8 mouse cellular contexts compared by ENCODE assay signal in genomic region chr6:55487726-55488125, GRCm38 (mm10). TPM values are rescaled to one million over a fixed set of nuclear protein-coding genes. Genes with fewer than 3 reads are reported as not detected.
DNase-seq lines count a peak whose midpoint lies in the region; ATAC-seq lines count a peak whose summit lies in the region.

No protein-coding gene starts in this region.

- H3K27me3 ChIP-seq in embryonic facial prominence, embryonic 14.5 days (replicated peaks; ENCODE audit: control insufficient read depth, insufficient read depth, low read length) = no peaks in the 10 kb centered on the region

- H3K36me3 ChIP-seq in embryonic facial prominence, embryonic 14.5 days (ENCODE audit: control insufficient read depth, insufficient read depth, low read length) = no peaks in the 10 kb centered on the region

- ATAC-seq in embryonic facial prominence, embryonic 14.5 days (ENCODE audit: low read depth) = peak; percentile 41; the same call in 1 of the 2 replicates

- H3K4me2 ChIP-seq in embryonic facial prominence, embryonic 14.5 days (ENCODE audit: low read depth, low read length) = no peak overlapping the region

- H3K9ac ChIP-seq in embryonic facial prominence, embryonic 14.5 days (ENCODE audit: low read depth, low read length) = no peak overlapping the region

- no peaks in the 10 kb centered on the region for H3K9me3 ChIP-seq in embryonic facial prominence, embryonic 14.5 days (ENCODE audit: control insufficient read depth, low read length)

- no peak overlapping the region for H3K27ac ChIP-seq in embryonic facial prominence, embryonic 14.5 days (replicated peaks; ENCODE audit: low read depth, low read length)

- H3K4me3 ChIP-seq in embryonic facial prominence, embryonic 14.5 days (ENCODE audit: low read depth, low read length) = no peak overlapping the region

- 0 out of 2 replicates have a peak, but pooled peaks cover 5% of the 10 kb centered on the region for H3K4me1 ChIP-seq in embryonic facial prominence, embryonic 14.5 days (ENCODE audit: control insufficient read depth, insufficient read depth, low read length)

- WGBS in embryonic facial prominence, embryonic 14.5 days = 57% methylated on average over 6 of the region's 6 CpGs

- intact Hi-C loops in heart, postnatal 36 days (cut with DNase I) = no loop called here
- intact Hi-C loops in left cerebral cortex, postnatal 14 days (cut with DNase I) = no loop called here

- DNase-seq in kidney, adult 11 months = peak; percentile 7
- DNase-seq in kidney, adult 18-20 months = no peak
- DNase-seq in embryonic facial prominence, embryonic 14.5 days (ENCODE audit: low spot score) = peak; percentile 42
- peak; percentile 51 to 56 for DNase-seq in heart, postnatal 36 days
- peak; percentile 68 for DNase-seq in lung, postnatal 36 days
- no peak for DNase-seq in left cerebral cortex, postnatal 14 days (ENCODE audit: low spot score in 2 of 2)
- DNase-seq in thymus, postnatal 25 days = no peak
- DNase-seq in thymus, postnatal 36 days = no peak

RNA-seq across cellular contexts. Expression of gene Adcyap1r1, which starts 35.9 kb away (rescaled TPM):
- polyA plus RNA-seq in embryonic facial prominence, embryonic 14.5 days (2014; fragmentation: Nextera tagmentation; extraction: Ambion mirVana) = 5.1 and 5.2 TPM in 2 replicates
- 1 to 10 TPM; 3.8 to 4.6 TPM for total RNA-seq in heart, postnatal 36 days (2021)
- total RNA-seq in left cerebral cortex, postnatal 14 days (2021) = 100 to 1,000 TPM; 113 to 126 TPM

Comparison
In these comparisons a context has a peak if more than half of its experiments do, and no peak if none do; other contexts are left out.
1. DNase-seq: peak in kidney, adult 11 months (single experiment), embryonic facial prominence, embryonic 14.5 days (single experiment), heart, postnatal 36 days (2 of 2) and lung, postnatal 36 days (single experiment); none in kidney, adult 18-20 months (single experiment), left cerebral cortex, postnatal 14 days (0 of 2), thymus, postnatal 25 days (single experiment) and thymus, postnatal 36 days (0 of 2).
2. RNA of gene Adcyap1r1, which starts 35.9 kb away (total RNA-seq): 113 to 126 TPM in left cerebral cortex, postnatal 14 days; 3.8 to 4.6 TPM in heart, postnatal 36 days; every median in the first group is over 10 times any median in the second.